Mouse (Mus musculus) myocyte (in vitro differentiated cells): ENCODE measurements around the gene Trabd2b. TPM values are rescaled to one million over a fixed set of nuclear protein-coding genes. Genes with fewer than 3 reads are reported as not detected.

Experiments
- H3K27me3 ChIP-seq: one replicate; pipeline ENCODE4 v1.6.1; 2011; ENCODE audit not compliant: control insufficient read depth, insufficient read depth, insufficient read length
- H3K36me3 ChIP-seq: one replicate; pipeline ENCODE4 v1.6.1; 2011; ENCODE audit not compliant: control insufficient read depth, insufficient read depth
- H3K4me2 ChIP-seq: one replicate; pipeline ENCODE4 v1.6.1; 2011; ENCODE audit warnings: low read depth, control low read depth
- H3K4me3 ChIP-seq: one replicate; pipeline ENCODE4 v1.5.1; 2011; ENCODE audit warnings: mild to moderate bottlenecking, control low read depth, moderate library complexity
- H3K79me2 ChIP-seq: one replicate; pipeline ENCODE4 v1.6.1; 2011; ENCODE audit not compliant: control insufficient read depth, insufficient read depth
- H3ac ChIP-seq: one replicate; pipeline ENCODE4 v1.6.1; 2011; ENCODE audit not compliant: control insufficient read depth, insufficient read length
- CEBPB ChIP-seq: IDR thresholded peaks from 2 replicates; pipeline ENCODE4 v1.6.1; 2011; ENCODE audit warnings: mild to moderate bottlenecking, moderate library complexity; ENCODE audit not compliant: poor library complexity, insufficient read depth, severe bottlenecking
- E2F4 ChIP-seq: IDR thresholded peaks from one replicate; pipeline ENCODE4 v1.6.1; 2011; ENCODE audit warnings: mild to moderate bottlenecking, control low read depth, moderate library complexity; ENCODE audit not compliant: insufficient read depth
- MAX ChIP-seq: IDR thresholded peaks from one replicate; pipeline ENCODE4 v1.6.1; 2011; ENCODE audit warnings: low read depth, mild to moderate bottlenecking, control low read depth
- MYOD1 ChIP-seq, 3 experiments: IDR thresholded peaks; one replicate each; pipeline ENCODE4 v1.6.1; 2011; ENCODE audit warnings: control low read depth in 2 of 3, low read depth in 2 of 3, mild to moderate bottlenecking in 2 of 3, moderate library complexity in 1 of 3; ENCODE audit not compliant: insufficient read length in 2 of 3, control insufficient read depth in 1 of 3
- MYOG ChIP-seq, 3 experiments: IDR thresholded peaks; one replicate each; pipeline ENCODE4 v1.6.1; 2011; ENCODE audit warnings: control low read depth in 2 of 3, low read depth in 2 of 3, mild to moderate bottlenecking in 2 of 3; ENCODE audit not compliant: insufficient read length in 2 of 3, control insufficient read depth in 1 of 3, insufficient read depth in 1 of 3
- POLR2A ChIP-seq: IDR thresholded peaks from one replicate; pipeline ENCODE4 v1.6.1; 2011; ENCODE audit warnings: low read depth, mild to moderate bottlenecking, control low read depth, moderate library complexity; ENCODE audit not compliant: insufficient read length
- POLR2AphosphoS2 ChIP-seq: IDR thresholded peaks from one replicate; pipeline ENCODE4 v1.6.1; 2011; ENCODE audit warnings: low read depth, control low read depth; ENCODE audit not compliant: insufficient read length
- REST ChIP-seq: IDR thresholded peaks from one replicate; pipeline ENCODE4 v1.6.1; 2011; ENCODE audit warnings: mild to moderate bottlenecking, control low read depth, moderate library complexity; ENCODE audit not compliant: insufficient read depth, insufficient read length
- SRF ChIP-seq: IDR thresholded peaks from one replicate; pipeline ENCODE4 v1.6.1; 2011; ENCODE audit warnings: low read depth; ENCODE audit not compliant: control insufficient read depth, insufficient read length
- TCF12 ChIP-seq: IDR thresholded peaks from one replicate; pipeline ENCODE4 v1.6.1; 2011; ENCODE audit warnings: mild to moderate bottlenecking, control low read depth; ENCODE audit not compliant: poor library complexity, insufficient read depth, severe bottlenecking
- TCF3 ChIP-seq: IDR thresholded peaks from one replicate; pipeline ENCODE4 v1.6.1; 2011; ENCODE audit warnings: low read depth, control low read depth; ENCODE audit not compliant: insufficient read length
- USF1 ChIP-seq: IDR thresholded peaks from one replicate; pipeline ENCODE4 v1.6.1; 2011; ENCODE audit warnings: low read depth, mild to moderate bottlenecking, control low read depth, moderate library complexity
- polyA plus RNA-seq: library from polyadenylated mRNA; unstranded; fragments of >200 nt; fragmentation: generic; extraction: Trizol; gene quantifications from one replicate; pipeline ENCODE4 v1.2.1, GENCODE M21; 2012; ENCODE audit warnings: missing spikeins

The Trabd2b gene
- polyA plus RNA-seq, 1 experiment, result 0.79 TPM

DNA sequence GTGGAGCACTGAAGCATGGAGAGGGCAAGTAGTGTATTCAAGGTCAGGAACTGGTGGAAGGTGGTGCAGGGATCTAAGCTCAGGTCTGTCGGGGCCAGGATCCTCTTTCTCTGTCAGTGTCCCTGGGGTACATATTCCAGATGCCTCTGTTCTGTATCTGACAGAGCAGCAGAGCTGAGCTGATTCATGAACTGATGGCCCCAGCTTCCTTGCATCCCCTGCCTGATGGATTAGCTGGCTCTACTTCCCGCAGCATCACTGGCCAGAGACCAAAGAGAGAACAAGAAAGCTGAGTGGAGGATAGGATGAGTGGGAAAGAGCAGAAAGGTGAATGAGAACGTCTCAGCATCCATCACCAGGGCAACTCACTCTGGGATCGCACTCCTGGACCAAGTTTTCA lies 41.5 kb upstream of the Trabd2b start:
- no peaks in the 10 kb centered on the region for H3K36me3 ChIP-seq
- TF ChIP-seq SRF, result no peak
- H3K4me3 ChIP-seq, result no peak overlapping the region
- no peak overlapping the region for H3K4me2 ChIP-seq
- H3K79me2 ChIP-seq, result no peaks in the 10 kb centered on the region
- no peak overlapping the region for H3ac ChIP-seq
- peaks cover 33% of the 10 kb centered on the region for H3K27me3 ChIP-seq

DNA sequence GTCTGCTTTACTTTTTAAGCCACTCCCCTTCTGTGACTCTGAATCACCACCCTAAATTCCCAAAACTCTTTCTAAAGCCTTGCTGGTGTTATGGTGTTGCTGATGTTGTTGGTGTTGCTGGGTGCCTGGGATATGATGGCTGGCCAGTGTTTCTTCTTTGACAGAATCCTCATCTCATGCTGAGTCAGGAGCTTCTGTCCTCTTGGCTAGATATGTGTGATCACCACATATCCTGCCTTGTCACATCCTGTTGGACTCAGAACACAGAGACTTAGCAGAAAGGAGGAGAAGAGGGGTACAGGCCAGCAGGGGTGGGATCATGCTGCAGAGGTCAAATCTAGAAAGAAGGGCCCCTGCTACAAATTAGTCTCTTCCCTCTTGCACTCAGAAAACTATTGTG lies 40.9 kb upstream of the Trabd2b start:
- Histone ChIP-seq H3K4me2 (no peak overlapping the region), H3K27me3 (peaks cover 39% of the 10 kb centered on the region), H3ac (no peak overlapping the region), H3K36me3 (no peaks in the 10 kb centered on the region), H3K4me3 (no peak overlapping the region), H3K79me2 (no peaks in the 10 kb centered on the region)
- TF ChIP-seq POLR2AphosphoS2 (no peak), MYOG (IDR thresholded peaks at IDR 0.05; ENCODE audit: control insufficient read depth in 1 of 3, insufficient read depth in 1 of 3, insufficient read length in 2 of 3, low read depth in 2 of 3) (no peak), TCF3 (no peak), SRF (no peak), E2F4 (no peak)

DNA sequence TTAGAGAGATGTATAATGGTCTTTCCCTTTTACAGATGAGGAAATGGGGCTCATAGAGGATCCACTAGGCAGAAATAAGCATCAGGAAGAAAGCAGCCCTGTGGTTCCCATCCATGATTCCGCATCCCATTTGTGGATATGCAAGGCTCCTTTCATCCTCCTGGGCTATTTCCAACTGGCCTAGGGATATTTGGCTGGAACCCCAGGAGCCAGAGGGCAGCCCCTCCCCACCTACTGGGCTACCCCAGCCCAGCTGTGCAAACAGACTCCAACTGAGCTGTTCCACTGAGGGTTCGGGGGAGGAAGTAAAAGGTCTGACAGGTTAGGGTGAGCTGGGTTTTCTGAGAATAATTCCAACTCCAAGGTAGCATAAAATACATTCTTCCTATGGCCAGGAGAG lies 39.5 kb upstream of the Trabd2b start:
- no peak overlapping the region for H3K4me3 ChIP-seq
- H3ac ChIP-seq, result no peak overlapping the region
- peaks cover 50% of the 10 kb centered on the region for H3K27me3 ChIP-seq
- no peaks in the 10 kb centered on the region for H3K36me3 ChIP-seq
- no peaks in the 10 kb centered on the region for H3K79me2 ChIP-seq
- TF ChIP-seq TCF12 (no peak), REST (no peak), TCF3 (no peak), CEBPB (no peak), E2F4 (no peak)
- H3K4me2 ChIP-seq, result no peak overlapping the region

DNA sequence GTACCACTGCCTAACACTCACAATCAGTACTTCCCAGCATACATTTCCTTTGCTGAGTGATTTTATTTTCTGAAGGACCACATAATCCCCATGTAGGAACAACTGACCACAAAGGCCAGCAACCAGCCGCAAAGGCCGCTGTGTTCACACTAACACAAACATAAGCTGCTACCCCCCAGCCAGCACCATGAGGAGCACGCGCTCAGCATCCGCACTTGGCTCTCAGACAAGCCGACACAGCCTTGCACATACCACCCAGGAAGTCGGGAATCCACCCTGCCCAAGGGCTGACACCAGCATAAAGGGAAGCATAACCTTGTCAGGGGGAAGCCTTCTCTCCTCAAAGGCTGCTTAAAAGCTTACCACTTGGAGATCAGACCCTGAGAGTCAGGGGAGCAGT lies 38.7 kb upstream of the Trabd2b start:
- no peak overlapping the region for H3K4me2 ChIP-seq
- no peak overlapping the region for H3ac ChIP-seq
- TF ChIP-seq POLR2AphosphoS2 (no peak), MYOG (IDR thresholded peaks at IDR 0.05; ENCODE audit: control insufficient read depth in 1 of 3, insufficient read depth in 1 of 3, insufficient read length in 2 of 3, low read depth in 2 of 3) (no peak), MAX (no peak), USF1 (no peak), SRF (no peak), E2F4 (no peak), MYOD1 (IDR thresholded peaks at IDR 0.05; ENCODE audit: control insufficient read depth in 1 of 3, insufficient read length in 2 of 3, low read depth in 2 of 3) (no peak), CEBPB (no peak), TCF12 (no peak), REST (no peak), TCF3 (no peak), POLR2A (no peak)
- H3K79me2 ChIP-seq, result no peaks in the 10 kb centered on the region
- no peak overlapping the region for H3K4me3 ChIP-seq
- no peaks in the 10 kb centered on the region for H3K36me3 ChIP-seq
- peaks cover 50% of the 10 kb centered on the region for H3K27me3 ChIP-seq

DNA sequence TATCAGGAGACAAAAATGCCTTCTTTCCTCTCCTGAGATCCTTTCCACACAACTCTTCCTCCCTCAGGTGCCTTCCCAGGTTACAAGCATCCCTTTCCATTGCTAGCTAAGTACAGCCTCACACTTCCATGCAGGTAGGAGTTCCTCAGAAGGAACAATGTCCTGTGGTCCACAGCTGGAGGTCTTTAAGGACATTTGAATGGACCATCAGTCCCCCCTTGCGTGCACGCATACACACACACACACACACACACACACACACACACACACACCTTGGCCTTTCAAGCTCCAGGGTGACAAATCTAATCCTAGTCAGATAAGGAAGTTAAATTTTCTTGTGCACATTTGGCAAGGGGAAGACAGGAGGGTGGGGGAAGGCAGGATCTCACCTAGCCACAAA lies 36.9 kb upstream of the Trabd2b start:
- H3K4me3 ChIP-seq, result no peak overlapping the region
- H3ac ChIP-seq, result no peak overlapping the region
- H3K36me3 ChIP-seq, result no peaks in the 10 kb centered on the region
- TF ChIP-seq CEBPB (no peak), TCF12 (no peak), POLR2A (no peak), MAX (no peak), MYOD1 (IDR thresholded peaks at IDR 0.05; ENCODE audit: control insufficient read depth in 1 of 3, insufficient read length in 2 of 3, low read depth in 2 of 3) (no peak), MYOG (IDR thresholded peaks at IDR 0.05; ENCODE audit: control insufficient read depth in 1 of 3, insufficient read depth in 1 of 3, insufficient read length in 2 of 3, low read depth in 2 of 3) (no peak), POLR2AphosphoS2 (no peak), E2F4 (no peak), REST (no peak), SRF (no peak)
- H3K79me2 ChIP-seq, result no peaks in the 10 kb centered on the region
- H3K4me2 ChIP-seq, result no peak overlapping the region
- H3K27me3 ChIP-seq, result peaks cover 50% of the 10 kb centered on the region
